ENCODE assay signal across 9 mouse cellular contexts in genomic region chr2:153107802-153108201, GRCm38 (mm10). TPM values are rescaled to one million over a fixed set of nuclear protein-coding genes. Genes with fewer than 3 reads are reported as not detected.
DNase-seq lines count a peak whose midpoint lies in the region; ATAC-seq and TF ChIP-seq lines count a peak whose summit lies in the region.
"Had no signal": no experiment of that assay in that cellular context is flagged by ENCODE, and none has a peak within 500 bp of the region (broad histone marks: within the 10 kb centered on the region; RNA-seq: fewer than 3 reads in every experiment).

No protein-coding gene starts in this region.

- H3K4me1 ChIP-seq in lung, embryonic 16.5 days (replicated peaks; ENCODE audit: control insufficient read depth, insufficient read depth, low read length), result peaks cover 9% of the 10 kb centered on the region; the same call in 1 of the 2 replicates
- H3K4me1 ChIP-seq in lung, adult 2 months (ENCODE audit: control insufficient read depth, insufficient read depth, low read length), result no peaks in the 10 kb centered on the region
- no peaks in the 10 kb centered on the region for H3K4me1 ChIP-seq in forebrain, embryonic 14.5 days (ENCODE audit: control insufficient read depth, insufficient read depth, low read length)
- peaks cover 18% of the 10 kb centered on the region for H3K4me1 ChIP-seq in limb, embryonic 12.5 days (replicated peaks)
- peaks cover 4% of the 10 kb centered on the region; the same call in 1 of the 2 replicates for H3K4me1 ChIP-seq in neural tube, embryonic 14.5 days (ENCODE audit: control insufficient read depth, insufficient read depth, low read length)

- H3K4me3 ChIP-seq in lung, embryonic 16.5 days (ENCODE audit: low read length), result peak overlapping the region; percentile 49
- H3K4me3 ChIP-seq in lung, adult 2 months (replicated peaks; ENCODE audit: extremely low read depth, low read depth, low read length), result no peak overlapping the region
- peak overlapping the region; percentile 30; the same call in 1 of the 2 replicates for H3K4me3 ChIP-seq in forebrain, embryonic 14.5 days (ENCODE audit: low read depth, low read length)
- H3K4me3 ChIP-seq in limb, embryonic 12.5 days (replicated peaks), result peak overlapping the region; percentile 46
- peak overlapping the region; percentile 34 for H3K4me3 ChIP-seq in neural tube, embryonic 14.5 days (ENCODE audit: low read depth, low read length)

- no peak overlapping the region for H3K27ac ChIP-seq in lung, embryonic 16.5 days (ENCODE audit: low read length)
- H3K27ac ChIP-seq in forebrain, embryonic 14.5 days (ENCODE audit: low read depth, low read length), result no peak overlapping the region
- no peak overlapping the region for H3K27ac ChIP-seq in limb, embryonic 12.5 days
- H3K27ac ChIP-seq in neural tube, embryonic 14.5 days (ENCODE audit: low read depth, low read length), result no peak overlapping the region

- H3K36me3 ChIP-seq in lung, embryonic 16.5 days (ENCODE audit: control insufficient read depth, insufficient read depth, low read length), result no peaks in the 10 kb centered on the region
- H3K36me3 ChIP-seq in forebrain, embryonic 14.5 days (ENCODE audit: control insufficient read depth, insufficient read depth, low read length), result no peaks in the 10 kb centered on the region
- H3K36me3 ChIP-seq in limb, embryonic 12.5 days, result no peaks in the 10 kb centered on the region
- H3K36me3 ChIP-seq in neural tube, embryonic 14.5 days (ENCODE audit: control insufficient read depth, insufficient read depth, low read length), result no peaks in the 10 kb centered on the region

- 3% methylated on average over 15 of the region's 15 CpGs for WGBS in lung, embryonic 16.5 days
- WGBS in lung, adult 2 months, result 8% methylated on average over 15 of the region's 15 CpGs
- WGBS in forebrain, embryonic 14.5 days, result 2% methylated on average over 15 of the region's 15 CpGs
- 1% methylated on average over 15 of the region's 15 CpGs for WGBS in limb, embryonic 12.5 days
- WGBS in neural tube, embryonic 14.5 days, result 4% methylated on average over 15 of the region's 15 CpGs

- TF ChIP-seq POLR2A in lung, adult 2 months (IDR thresholded peaks at IDR 0.05; ENCODE audit: borderline replicate concordance, extremely low read depth, low read depth, low read length), result no peak

- H3K4me2 ChIP-seq in lung, embryonic 16.5 days (ENCODE audit: low read depth, low read length), result peak overlapping the region; percentile 77
- H3K4me2 ChIP-seq in forebrain, embryonic 14.5 days (ENCODE audit: low read length), result peak overlapping the region; percentile 63
- H3K4me2 ChIP-seq in limb, embryonic 12.5 days, result peak overlapping the region; percentile 71
- H3K4me2 ChIP-seq in neural tube, embryonic 14.5 days (ENCODE audit: low read depth, low read length), result peak overlapping the region; percentile 62

- no peak for TF ChIP-seq CTCF in lung, adult 2 months (IDR thresholded peaks at IDR 0.05; ENCODE audit: insufficient read depth, low read length)

- no peak for DNase-seq in lung, adult 2 months
- no peak for DNase-seq in forebrain, embryonic 14.5 days (ENCODE audit: low spot score)
- no peak for DNase-seq in adrenal gland, postnatal 14 days
- no peak for DNase-seq in cerebellum, adult 9-11 months
- no peak for DNase-seq in left cerebral cortex, adult 11 months (ENCODE audit: low spot score)
- DNase-seq: cerebellum, adult 11-12 months had no signal

- no peaks in the 10 kb centered on the region for H3K9me3 ChIP-seq in lung, embryonic 16.5 days (ENCODE audit: control insufficient read depth, low read length)
- H3K9me3 ChIP-seq in forebrain, embryonic 14.5 days (replicated peaks; ENCODE audit: control insufficient read depth, low read length), result no peaks in the 10 kb centered on the region
- H3K9me3 ChIP-seq in limb, embryonic 12.5 days, result no peaks in the 10 kb centered on the region
- H3K9me3 ChIP-seq in neural tube, embryonic 14.5 days (ENCODE audit: control insufficient read depth, low read length), result no peaks in the 10 kb centered on the region

- peak; percentile 27; the same call in 1 of the 2 replicates for ATAC-seq in lung, embryonic 16.5 days (ENCODE audit: low read depth)
- ATAC-seq in forebrain, embryonic 14.5 days, result no peak
- no peak for ATAC-seq in limb, embryonic 12.5 days (ENCODE audit: insufficient number of reproducible peaks, insufficient read depth, low FRiP score, low TSS enrichment, low read depth)
- no peak for ATAC-seq in neural tube, embryonic 14.5 days (ENCODE audit: low read depth)

- H3K9ac ChIP-seq in lung, embryonic 16.5 days (ENCODE audit: low read length), result peak overlapping the region; percentile 34; the same call in 1 of the 2 replicates
- H3K9ac ChIP-seq in forebrain, embryonic 14.5 days (ENCODE audit: low read length), result no peak overlapping the region
- H3K9ac ChIP-seq in limb, embryonic 12.5 days (replicated peaks), result no peak overlapping the region
- no peak overlapping the region for H3K9ac ChIP-seq in neural tube, embryonic 14.5 days (replicated peaks; ENCODE audit: low read depth, low read length)

- H3K27me3 ChIP-seq in lung, embryonic 16.5 days (ENCODE audit: control insufficient read depth, insufficient read depth, low read depth, low read length), result peaks cover 35% of the 10 kb centered on the region
- H3K27me3 ChIP-seq in forebrain, embryonic 14.5 days (replicated peaks; ENCODE audit: control insufficient read depth, insufficient read depth, low read length), result peaks cover 24% of the 10 kb centered on the region
- peaks cover 81% of the 10 kb centered on the region for H3K27me3 ChIP-seq in limb, embryonic 12.5 days
- peaks cover 13% of the 10 kb centered on the region for H3K27me3 ChIP-seq in neural tube, embryonic 14.5 days (ENCODE audit: control insufficient read depth, insufficient read depth, low read length)

RNA-seq across cellular contexts. Expression of gene Hck, which starts 0.5 kb away (rescaled TPM):
- polyA plus RNA-seq in lung, embryonic 16.5 days (2015; fragmentation: Nextera tagmentation; extraction: Ambion mirVana), result 4.5 and 6.9 TPM in 2 replicates
- 45.0 and 52.8 TPM in 2 replicates for polyA plus RNA-seq in lung, adult 2 months (2012; rRNA removed)
- 1.2 and 1.9 TPM in 2 replicates for polyA plus RNA-seq in forebrain, embryonic 14.5 days (2014; fragmentation: Nextera tagmentation; extraction: Ambion mirVana)
- polyA plus RNA-seq in limb, embryonic 12.5 days (2016; fragmentation: Nextera tagmentation; extraction: Ambion mirVana), result 2.9 and 3.9 TPM in 2 replicates
- polyA plus RNA-seq in neural tube, embryonic 14.5 days (2014; fragmentation: Nextera tagmentation; extraction: Ambion mirVana), result 1.0 and 2.5 TPM in 2 replicates
- 2.0 and 2.9 TPM in 2 replicates for total RNA-seq in adrenal gland, postnatal 14 days (2021)

RNA-seq across cellular contexts. Expression of gene Ccm2l, which starts 42.0 kb away (rescaled TPM):
- 2.8 and 3.5 TPM in 2 replicates for polyA plus RNA-seq in lung, embryonic 16.5 days (2015; fragmentation: Nextera tagmentation; extraction: Ambion mirVana)
- polyA plus RNA-seq in lung, adult 2 months (2012; rRNA removed), result 164 and 177 TPM in 2 replicates
- 0.77 and 1.1 TPM in 2 replicates for polyA plus RNA-seq in forebrain, embryonic 14.5 days (2014; fragmentation: Nextera tagmentation; extraction: Ambion mirVana)
- polyA plus RNA-seq in limb, embryonic 12.5 days (2016; fragmentation: Nextera tagmentation; extraction: Ambion mirVana), result 2.5 and 3.0 TPM in 2 replicates
- 1.2 and 1.9 TPM in 2 replicates for polyA plus RNA-seq in neural tube, embryonic 14.5 days (2014; fragmentation: Nextera tagmentation; extraction: Ambion mirVana)
- total RNA-seq in adrenal gland, postnatal 14 days (2021), result 15.3 and 21.3 TPM in 2 replicates

RNA-seq across cellular contexts. Expression of gene Tm9sf4, which starts 53.3 kb away (rescaled TPM):
- 74.9 and 79.0 TPM in 2 replicates for polyA plus RNA-seq in lung, embryonic 16.5 days (2015; fragmentation: Nextera tagmentation; extraction: Ambion mirVana)
- polyA plus RNA-seq in lung, adult 2 months (2012; rRNA removed), result 32.7 and 45.8 TPM in 2 replicates
- 54.5 and 69.8 TPM in 2 replicates for polyA plus RNA-seq in forebrain, embryonic 14.5 days (2014; fragmentation: Nextera tagmentation; extraction: Ambion mirVana)
- polyA plus RNA-seq in limb, embryonic 12.5 days (2016; fragmentation: Nextera tagmentation; extraction: Ambion mirVana), result 86.3 and 89.5 TPM in 2 replicates
- polyA plus RNA-seq in neural tube, embryonic 14.5 days (2014; fragmentation: Nextera tagmentation; extraction: Ambion mirVana), result 82.2 and 88.1 TPM in 2 replicates
- 96.0 and 104 TPM in 2 replicates for total RNA-seq in adrenal gland, postnatal 14 days (2021)

Comparison
In these comparisons a context has a peak if more than half of its experiments do, and no peak if none do; other contexts are left out.
1. RNA of gene Ccm2l, which starts 42.0 kb away (polyA plus RNA-seq): 164 to 177 TPM in lung, adult 2 months; 2.8 to 3.5 TPM in lung, embryonic 16.5 days, 2.5 to 3.0 TPM in limb, embryonic 12.5 days, 1.2 to 1.9 TPM in neural tube, embryonic 14.5 days and 0.77 to 1.1 TPM in forebrain, embryonic 14.5 days; every median in the first group is over 10 times any median in the second.
2. Peak in every context shown above with its lines, with median percentiles within 50 percentile points of each other: H3K4me2 ChIP-seq.